Comparison of ENCODE assay signal across 17 mouse cellular contexts in genomic region chr11:81737777-81738176, GRCm38 (mm10).
"Had no signal": no experiment of that assay in that cellular context is flagged by ENCODE, and none has a peak within 500 bp of the region (broad histone marks: within the 10 kb centered on the region; RNA-seq: fewer than 3 reads in every experiment).

No protein-coding gene starts in this region.

- H3K4me3 ChIP-seq: layer of hippocampus, adult 2 months; limb, embryonic 15.5 days; midbrain, embryonic 15.5 days; myocyte had no signal

- H3K36me3 ChIP-seq: limb, embryonic 15.5 days; midbrain, embryonic 15.5 days had no signal

- H3K27ac ChIP-seq: layer of hippocampus, adult 2 months; limb, embryonic 15.5 days; liver, embryonic 14.5 days; macrophage; midbrain, embryonic 15.5 days had no signal

- DNase-seq: kidney, adult 8-10 months; kidney, postnatal 14 days; kidney, postnatal 4 days; layer of hippocampus, adult 9-11 months; liver, postnatal 0 days; lung, embryonic 14.5 days; thymus, adult 18-20 months; thymus, postnatal 36 days had no signal

- H3K9me3 ChIP-seq: limb, embryonic 15.5 days; midbrain, embryonic 15.5 days had no signal

- ATAC-seq: intestine, postnatal 0 days; liver, postnatal 0 days; lung, postnatal 0 days; midbrain, embryonic 15.5 days had no signal

- H3K9ac ChIP-seq: limb, embryonic 15.5 days; liver, embryonic 14.5 days; liver, postnatal 0 days; lung, embryonic 14.5 days; midbrain, embryonic 15.5 days had no signal

- H3K4me2 ChIP-seq: limb, embryonic 15.5 days; liver, embryonic 11.5 days; lung, embryonic 14.5 days; midbrain, embryonic 15.5 days had no signal

- H3K27me3 ChIP-seq: midbrain, embryonic 15.5 days had no signal
